Mouse (Mus musculus): ENCODE data around the gene Capn1. TPM values are rescaled to one million over a fixed set of nuclear protein-coding genes. Genes with fewer than 3 reads are reported as not detected.

The Capn1 gene
- polyA plus RNA-seq, 1 experiment from 2014 or later: 6.4 TPM

DNA sequence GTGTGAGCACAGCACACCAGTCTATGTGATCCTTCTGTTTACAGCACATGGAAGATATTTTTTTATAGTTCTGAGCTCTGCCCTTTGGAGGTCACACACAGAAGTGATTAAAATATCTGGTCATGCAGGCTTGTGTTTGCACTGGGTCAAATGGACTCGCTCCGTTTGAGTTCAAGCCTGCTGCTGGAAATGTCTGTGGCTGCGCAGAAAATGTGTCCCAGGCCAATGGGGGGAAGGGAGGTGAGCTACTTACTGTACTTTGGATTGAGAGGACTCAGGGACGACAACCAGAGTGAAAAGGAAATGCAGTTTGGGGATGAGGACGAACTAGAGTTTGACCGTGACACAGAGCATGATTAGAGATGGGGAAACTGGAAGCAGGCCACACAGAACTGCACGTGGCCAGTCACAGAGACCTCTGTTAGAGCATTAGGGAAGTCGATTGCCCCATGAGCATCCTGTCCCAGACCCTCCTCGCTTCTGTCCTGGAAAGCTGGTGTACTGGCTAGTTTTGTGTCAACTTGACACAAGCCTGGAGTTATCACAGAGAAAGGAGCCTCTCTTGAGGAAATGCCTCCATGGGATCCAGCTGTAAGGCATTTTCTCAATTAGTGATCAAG is 20.4 kb upstream of the Capn1 start:
- no peaks in the 10 kb centered on the region for H3K27me3 ChIP-seq (replicated peaks)
- H3K4me1 ChIP-seq: no peaks in the 10 kb centered on the region
- WGBS: 78% methylated on average over 9 of the region's 9 CpGs
- no peak overlapping the region for H3K27ac ChIP-seq (replicated peaks)
- H3K9me3 ChIP-seq (replicated peaks): no peaks in the 10 kb centered on the region
- H3K4me2 ChIP-seq: no peak overlapping the region
- H3K9ac ChIP-seq (replicated peaks): no peak overlapping the region
- H3K4me3 ChIP-seq (replicated peaks): no peak overlapping the region
- no peaks in the 10 kb centered on the region for H3K36me3 ChIP-seq
- no peak for ATAC-seq (ENCODE audit: low FRiP score)

DNA sequence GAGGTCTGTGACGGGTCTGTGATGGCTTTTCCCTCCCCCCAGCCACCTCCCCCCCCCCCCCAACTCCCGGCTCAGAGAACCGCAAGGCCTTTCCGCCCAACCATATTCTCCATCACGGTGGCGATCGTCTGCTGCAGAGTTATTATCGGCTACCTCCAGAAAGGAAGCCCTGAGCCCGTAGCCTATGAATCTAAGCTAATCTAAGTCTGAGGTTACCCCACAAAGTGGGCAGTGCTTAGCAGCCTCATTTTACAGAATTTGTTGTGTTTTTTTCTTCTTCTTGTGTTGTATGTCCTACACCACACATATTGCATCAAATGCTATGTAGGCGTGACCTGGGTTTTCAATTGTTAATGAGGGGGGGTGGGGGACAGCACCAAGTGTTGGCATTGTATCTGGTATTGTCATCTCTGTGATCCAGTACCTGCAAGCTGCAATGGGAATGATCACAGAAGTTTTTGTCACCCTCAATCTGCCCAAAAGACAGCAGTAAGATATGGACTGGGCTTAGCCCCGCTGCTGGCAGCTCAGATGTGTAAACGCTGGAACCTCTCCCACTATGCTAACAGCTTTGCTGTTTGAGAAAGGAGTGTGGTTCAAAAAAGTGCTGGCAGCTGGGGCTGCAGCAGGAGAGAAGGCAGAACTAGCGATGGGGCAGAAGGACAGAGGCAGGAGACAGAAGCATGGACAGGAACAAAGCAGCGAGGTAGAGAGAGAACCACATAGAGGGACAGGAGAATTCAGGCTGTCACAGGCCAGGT is 15.0 kb upstream of the Capn1 start:
- H3K4me1 ChIP-seq: no peaks in the 10 kb centered on the region
- H3K36me3 ChIP-seq: no peaks in the 10 kb centered on the region
- no peaks in the 10 kb centered on the region for H3K9me3 ChIP-seq (replicated peaks)
- no peak overlapping the region for H3K27ac ChIP-seq (replicated peaks)
- H3K4me3 ChIP-seq (replicated peaks): no peak overlapping the region
- no peak overlapping the region for H3K9ac ChIP-seq (replicated peaks)
- 79% methylated on average over 14 of the region's 14 CpGs for WGBS
- ATAC-seq (ENCODE audit: low FRiP score): no peak
- no peak overlapping the region for H3K4me2 ChIP-seq
- no peaks in the 10 kb centered on the region for H3K27me3 ChIP-seq (replicated peaks)

DNA sequence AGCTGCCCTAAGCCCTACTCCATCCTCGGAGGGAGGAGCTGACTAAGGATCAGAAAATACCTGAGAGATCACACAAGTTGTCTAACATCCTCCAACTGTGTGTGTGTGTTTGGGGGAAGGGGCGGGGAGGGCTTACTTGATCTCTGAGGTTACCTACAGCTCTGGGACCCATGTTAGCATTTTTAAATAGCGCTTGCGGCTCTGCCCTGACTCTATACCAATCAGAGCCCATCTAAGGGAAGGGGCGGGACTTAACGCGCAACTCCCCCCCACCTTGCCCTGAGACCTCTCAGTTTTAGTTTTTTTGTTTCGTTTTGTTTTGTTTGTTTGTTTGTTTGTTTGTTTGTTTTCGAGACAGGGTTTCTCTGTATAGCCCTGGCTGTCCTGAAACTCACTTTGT is 13.7 kb upstream of the Capn1 start:
- Histone ChIP-seq H3K36me3 (no peaks in the 10 kb centered on the region), H3K4me2 (no peak overlapping the region), H3K9ac (replicated peaks) (no peak overlapping the region), H3K4me3 (replicated peaks) (no peak overlapping the region), H3K27me3 (replicated peaks) (no peaks in the 10 kb centered on the region), H3K27ac (replicated peaks) (no peak overlapping the region), H3K4me1 (no peaks in the 10 kb centered on the region), H3K9me3 (replicated peaks) (no peaks in the 10 kb centered on the region)
- no peak for ATAC-seq (ENCODE audit: low FRiP score)
- WGBS: 85% methylated on average over 9 of the region's 9 CpGs

DNA sequence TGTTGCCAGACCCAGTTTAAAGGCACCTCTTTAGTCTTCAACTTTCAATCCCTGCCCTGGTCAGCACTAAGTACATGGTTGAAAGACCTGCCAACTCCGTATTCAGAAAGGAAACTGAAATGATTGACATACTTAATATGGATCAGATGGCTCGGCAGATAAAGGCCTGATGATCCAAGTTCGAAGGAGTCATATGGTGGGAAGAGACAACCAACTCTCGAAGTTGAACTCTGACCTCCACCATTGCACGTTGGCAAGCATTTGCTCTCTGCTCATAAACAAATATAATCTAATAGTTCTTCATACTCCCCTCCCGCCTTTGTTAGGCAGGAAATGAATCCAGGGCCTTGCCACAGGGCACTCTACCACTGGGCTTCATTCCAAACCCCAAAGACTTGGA is 13.3 kb upstream of the Capn1 start:
- no peak overlapping the region for H3K4me2 ChIP-seq
- H3K9ac ChIP-seq (replicated peaks): no peak overlapping the region
- no peaks in the 10 kb centered on the region for H3K27me3 ChIP-seq (replicated peaks)
- H3K9me3 ChIP-seq (replicated peaks): no peaks in the 10 kb centered on the region
- no peak overlapping the region for H3K27ac ChIP-seq (replicated peaks)
- H3K4me1 ChIP-seq: no peaks in the 10 kb centered on the region
- WGBS: 91% methylated on average over 6 of the region's 6 CpGs
- ATAC-seq (ENCODE audit: low FRiP score): no peak
- H3K36me3 ChIP-seq: no peaks in the 10 kb centered on the region
- H3K4me3 ChIP-seq (replicated peaks): no peak overlapping the region

DNA sequence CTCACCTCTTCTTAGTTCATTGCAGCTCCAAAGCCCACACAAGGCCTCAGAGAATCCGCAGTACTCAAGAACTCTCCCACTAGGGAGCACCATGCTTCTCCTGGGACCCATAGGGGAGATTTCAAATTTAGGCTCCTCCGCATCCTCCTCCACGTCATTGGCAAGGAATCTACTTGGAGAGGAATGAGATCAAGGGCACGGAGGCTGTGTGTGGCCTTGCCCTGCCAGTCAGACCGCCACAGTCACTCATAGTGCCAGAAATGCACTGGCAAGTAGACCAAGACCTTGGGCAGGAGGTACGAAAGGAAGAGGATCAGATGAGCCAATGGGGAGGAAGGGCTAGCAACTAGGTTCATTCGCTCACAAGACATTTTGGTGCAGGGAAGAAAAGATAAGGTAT is 8.2 kb upstream of the Capn1 start:
- no peaks in the 10 kb centered on the region for H3K9me3 ChIP-seq (replicated peaks)
- no peak overlapping the region for H3K9ac ChIP-seq (replicated peaks)
- 90% methylated on average over 7 of the region's 7 CpGs for WGBS
- no peaks in the 10 kb centered on the region for H3K4me1 ChIP-seq
- no peak overlapping the region for H3K4me2 ChIP-seq
- no peaks in the 10 kb centered on the region for H3K27me3 ChIP-seq (replicated peaks)
- no peak for ATAC-seq (ENCODE audit: low FRiP score)
- H3K27ac ChIP-seq (replicated peaks): no peak overlapping the region
- H3K36me3 ChIP-seq: no peaks in the 10 kb centered on the region
- H3K4me3 ChIP-seq (replicated peaks): no peak overlapping the region

DNA sequence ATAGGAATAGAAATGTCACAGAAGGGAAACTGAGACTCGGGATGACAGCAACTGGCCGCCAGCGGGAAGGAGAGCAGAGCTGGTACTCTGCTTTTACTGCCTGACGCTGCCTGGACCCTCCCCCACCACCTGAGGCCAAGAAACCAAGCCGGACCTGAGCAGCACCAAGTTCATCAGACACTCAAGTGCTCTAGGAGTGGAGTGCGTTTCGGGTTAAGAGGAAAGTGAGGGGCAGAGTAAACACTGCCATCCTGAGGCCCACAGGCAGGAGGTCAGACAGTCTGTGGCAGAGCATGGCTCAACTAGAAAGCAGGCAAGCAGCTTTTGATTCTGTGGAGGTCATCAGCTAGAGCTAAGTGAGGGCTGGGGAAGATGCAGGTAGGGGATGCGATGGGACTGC is 7.4 kb upstream of the Capn1 start:
- WGBS: 63% methylated on average over 8 of the region's 8 CpGs
- H3K9ac ChIP-seq (replicated peaks): no peak overlapping the region
- H3K9me3 ChIP-seq (replicated peaks): no peaks in the 10 kb centered on the region
- H3K36me3 ChIP-seq: no peaks in the 10 kb centered on the region
- no peak overlapping the region for H3K27ac ChIP-seq (replicated peaks)
- no peak overlapping the region for H3K4me2 ChIP-seq
- no peaks in the 10 kb centered on the region for H3K27me3 ChIP-seq (replicated peaks)
- H3K4me1 ChIP-seq: 0 out of 2 replicates have a peak, but pooled peaks cover 3% of the 10 kb centered on the region
- H3K4me3 ChIP-seq (replicated peaks): no peak overlapping the region
- no peak for ATAC-seq (ENCODE audit: low FRiP score)

DNA sequence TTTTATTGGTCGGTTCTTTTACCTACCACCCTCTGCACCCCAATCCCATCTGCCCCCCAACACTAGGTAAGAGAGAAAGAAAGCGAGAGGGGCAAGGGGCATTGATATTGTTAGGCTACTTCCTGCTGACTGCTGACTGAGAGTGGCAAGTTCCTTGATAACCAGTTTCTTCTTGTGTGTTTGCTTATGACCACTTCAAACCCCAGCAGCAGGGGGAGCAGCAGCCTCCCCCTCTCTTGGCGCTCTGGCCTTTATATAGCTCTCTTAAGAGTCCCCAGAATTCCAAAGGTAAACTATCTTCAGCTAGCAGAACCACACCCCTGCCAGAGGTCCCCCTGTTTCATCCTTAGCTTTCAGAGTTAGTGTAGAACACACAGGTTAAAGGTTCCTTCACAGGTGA is 4.6 kb upstream of the Capn1 start:
- Histone ChIP-seq H3K27ac (replicated peaks) (no peak overlapping the region), H3K27me3 (replicated peaks) (peaks cover 18% of the 10 kb centered on the region), H3K4me3 (replicated peaks) (no peak overlapping the region), H3K36me3 (no peaks in the 10 kb centered on the region), H3K9ac (replicated peaks) (no peak overlapping the region), H3K9me3 (replicated peaks) (no peaks in the 10 kb centered on the region), H3K4me1 (peaks cover 15% of the 10 kb centered on the region), H3K4me2 (no peak overlapping the region)
- 63% methylated on average over 3 of the region's 3 CpGs for WGBS
- no peak for ATAC-seq (ENCODE audit: low FRiP score)

DNA sequence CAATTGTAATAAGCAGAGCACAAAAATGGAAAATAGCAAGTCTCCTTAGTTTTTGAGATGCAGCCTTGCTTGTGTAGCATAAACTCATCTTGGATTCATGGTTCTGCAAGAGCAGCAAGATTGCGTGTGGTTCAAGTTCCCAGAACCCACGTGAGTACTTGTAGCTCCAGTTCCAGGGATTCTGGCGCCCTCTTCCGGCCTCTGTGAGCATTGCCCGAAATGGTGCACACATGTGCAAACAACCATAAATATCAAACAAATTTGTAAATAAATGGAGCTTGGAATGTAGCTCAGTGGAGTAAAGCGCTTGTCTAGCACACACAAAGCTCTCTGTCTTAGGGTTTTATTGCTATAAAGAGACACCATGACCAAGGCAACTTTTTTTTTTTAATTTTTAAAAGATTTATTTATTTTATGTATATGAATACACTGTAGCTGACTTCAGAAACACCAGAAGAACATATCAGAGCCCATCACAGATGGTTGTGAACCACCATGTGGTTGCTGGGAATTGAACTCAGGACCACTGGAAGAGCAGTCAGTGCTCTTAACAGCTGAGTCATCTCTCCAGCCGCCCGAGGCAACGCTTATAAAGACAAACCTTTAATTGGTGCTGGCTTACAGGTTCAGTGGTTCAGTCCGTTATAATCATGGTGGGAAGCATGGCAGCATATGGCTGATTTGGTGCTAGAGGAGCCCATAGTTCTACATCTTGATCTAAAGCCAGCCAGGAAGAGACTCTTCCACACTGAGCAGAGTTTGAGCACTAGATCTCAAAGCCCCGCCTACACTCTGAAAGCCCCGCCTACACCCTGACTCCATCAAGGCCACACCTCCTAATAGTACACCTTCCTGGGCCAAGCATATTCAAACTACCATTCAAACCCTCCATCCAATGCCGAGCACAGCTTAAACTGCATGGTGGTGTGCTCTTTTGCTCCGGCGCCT is 2.7 kb upstream of the Capn1 start:
- Histone ChIP-seq H3K4me2 (no peak overlapping the region), H3K4me1 (peaks cover 21% of the 10 kb centered on the region), H3K9ac (replicated peaks) (no peak overlapping the region), H3K9me3 (replicated peaks) (no peaks in the 10 kb centered on the region), H3K36me3 (no peaks in the 10 kb centered on the region), H3K27ac (replicated peaks) (no peak overlapping the region), H3K27me3 (replicated peaks) (peaks cover 29% of the 10 kb centered on the region), H3K4me3 (replicated peaks) (no peak overlapping the region)
- 29% methylated on average over 15 of the region's 15 CpGs for WGBS
- ATAC-seq (ENCODE audit: low FRiP score): no peak

DNA sequence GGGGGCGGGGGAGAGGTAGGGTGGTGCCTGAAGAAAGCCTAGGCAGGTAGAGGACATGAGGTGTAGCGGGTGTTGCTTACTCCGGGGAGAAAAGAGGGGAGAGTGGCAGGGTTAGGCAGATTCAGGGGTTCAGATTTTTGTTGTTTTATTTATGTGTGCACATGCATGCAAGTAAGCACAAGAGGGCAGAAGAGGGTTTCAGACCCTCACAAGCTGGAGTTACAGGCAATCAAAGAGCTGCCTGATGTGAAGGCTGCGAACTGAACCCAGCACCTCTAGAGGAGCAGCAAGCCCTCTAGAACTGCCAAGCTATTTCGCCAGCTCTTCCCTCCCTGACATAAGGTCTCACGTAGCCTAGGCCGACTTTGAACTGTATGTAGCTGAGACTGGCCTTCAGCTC is 835 bp upstream of the Capn1 start:
- 44% methylated on average over 7 of the region's 7 CpGs for WGBS
- Histone ChIP-seq H3K4me3 (replicated peaks) (no peak overlapping the region), H3K9me3 (replicated peaks) (no peaks in the 10 kb centered on the region), H3K4me1 (peaks cover 21% of the 10 kb centered on the region), H3K27me3 (replicated peaks) (peaks cover 29% of the 10 kb centered on the region), H3K36me3 (no peaks in the 10 kb centered on the region), H3K4me2 (peak overlapping the region; percentile 84), H3K27ac (replicated peaks) (no peak overlapping the region), H3K9ac (replicated peaks) (no peak overlapping the region)
- ATAC-seq (ENCODE audit: low FRiP score): no peak

- H3K9ac ChIP-seq (replicated peaks): peak overlapping the region; percentile 60
- no peaks in the 10 kb centered on the region for H3K9me3 ChIP-seq (replicated peaks)
- H3K27ac ChIP-seq (replicated peaks): peak overlapping the region; percentile 18; the same call in 1 of the 2 replicates
- peak overlapping the region; percentile 84 for H3K4me2 ChIP-seq
- peak overlapping the region; percentile 49 for H3K4me3 ChIP-seq (replicated peaks)
- H3K4me1 ChIP-seq: peaks cover 21% of the 10 kb centered on the region
- peaks cover 29% of the 10 kb centered on the region for H3K27me3 ChIP-seq (replicated peaks)
- WGBS: 2% methylated on average over 16 of the region's 18 CpGs
- H3K36me3 ChIP-seq: no peaks in the 10 kb centered on the region
- ATAC-seq (ENCODE audit: low FRiP score): peak; percentile 40; the same call in 1 of the 2 replicates
Observed at GRCm38 (mm10) chr19:6014991-6015510, 646 bp downstream of the Capn1 start.

DNA sequence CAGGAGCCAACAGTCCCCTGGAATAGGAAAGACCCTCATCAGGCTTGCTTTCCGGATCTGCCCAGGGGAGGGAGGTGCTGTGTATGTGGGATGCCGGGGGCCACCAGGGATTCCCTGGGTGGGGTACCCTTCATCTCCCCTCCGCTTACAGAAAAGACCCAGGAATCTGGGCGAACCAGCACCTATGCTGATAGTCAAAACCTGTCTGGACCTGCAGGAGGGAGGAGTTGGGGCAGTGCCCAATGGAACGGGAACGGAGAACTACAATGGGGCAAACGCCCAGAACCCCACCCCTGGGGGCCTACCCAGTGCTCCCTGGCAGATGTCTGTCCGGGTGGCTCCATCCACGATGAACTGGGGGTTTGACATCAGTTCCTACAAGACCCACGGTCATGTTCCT is 2.0 kb downstream of the Capn1 start:
- Histone ChIP-seq H3K4me2 (no peak overlapping the region), H3K4me3 (replicated peaks) (no peak overlapping the region), H3K27ac (replicated peaks) (no peak overlapping the region), H3K27me3 (replicated peaks) (peaks cover 29% of the 10 kb centered on the region), H3K9me3 (replicated peaks) (no peaks in the 10 kb centered on the region), H3K4me1 (peaks cover 20% of the 10 kb centered on the region), H3K36me3 (no peaks in the 10 kb centered on the region), H3K9ac (replicated peaks) (no peak overlapping the region)
- WGBS: 91% methylated on average over 10 of the region's 10 CpGs
- ATAC-seq (ENCODE audit: low FRiP score): no peak

Measured in neural tube, embryonic 15.5 days (tissue).